Mouse (Mus musculus): ENCODE measurements around the gene Mmd2.

- no peak for TF ChIP-seq POLR2A (IDR thresholded peaks at IDR 0.05; ENCODE audit: insufficient read depth, low read depth, low read length)
- TF ChIP-seq CTCF (IDR thresholded peaks at IDR 0.05; ENCODE audit: insufficient read depth, low read depth, low read length), result no peak
Measured at GRCm38 (mm10) chr5:142546344-142546743, 62.3 kb downstream of the Mmd2 start.

All from olfactory bulb, adult 2 months (tissue).